Mouse (Mus musculus): ENCODE results near the gene Slc25a51. TPM values are rescaled to one million over a fixed set of nuclear protein-coding genes. Genes with fewer than 3 reads are reported as not detected.
"Not testable (repeated sequence)": the region's sequence is repeated elsewhere in the genome, so short reads cannot be mapped to it uniquely, and the experiment has no call there.

Gene Slc25a51
- polyA plus RNA-seq, 1 experiment from 2014 or later = 80.1 TPM

GRCm38 (mm10) chr4:45399421-45400210, 8.9 kb downstream of the Slc25a51 start:
- ATAC-seq (ENCODE audit: insufficient number of reproducible peaks, insufficient read depth, low FRiP score, low TSS enrichment, low read depth) = no peak
- H3K4me2 ChIP-seq = no peak overlapping the region
- H3K36me3 ChIP-seq = peaks cover 82% of the 10 kb centered on the region
- H3K9me3 ChIP-seq = no peaks in the 10 kb centered on the region
- no peak overlapping the region for H3K4me3 ChIP-seq (replicated peaks)
- no peaks in the 10 kb centered on the region for H3K4me1 ChIP-seq (replicated peaks)
- whole genome bisulfite sequencing = 94% methylated on average over 45 of the region's 45 CpGs
- H3K9ac ChIP-seq (replicated peaks) = no peak overlapping the region
- no peaks in the 10 kb centered on the region for H3K27me3 ChIP-seq
- no peak overlapping the region for H3K27ac ChIP-seq

- not testable (repeated sequence) for H3K27ac ChIP-seq; H3K27me3 ChIP-seq; H3K4me3 ChIP-seq (replicated peaks); H3K9ac ChIP-seq (replicated peaks); ATAC-seq (ENCODE audit: insufficient number of reproducible peaks, insufficient read depth, low FRiP score, low TSS enrichment, low read depth); H3K9me3 ChIP-seq; H3K4me2 ChIP-seq; H3K4me1 ChIP-seq (replicated peaks)
- peaks cover 69% of the 10 kb centered on the region for H3K36me3 ChIP-seq
- WGBS = 85% methylated on average over 5 of the region's 5 CpGs
Measured at GRCm38 (mm10) chr4:45398315-45398714, 10.3 kb downstream of the Slc25a51 start.

GRCm38 (mm10) chr4:45396211-45396610, 12.4 kb downstream of the Slc25a51 start:
- not testable (repeated sequence) for H3K9me3 ChIP-seq; H3K27me3 ChIP-seq; H3K4me3 ChIP-seq (replicated peaks); H3K4me1 ChIP-seq (replicated peaks); ATAC-seq (ENCODE audit: insufficient number of reproducible peaks, insufficient read depth, low FRiP score, low TSS enrichment, low read depth); H3K4me2 ChIP-seq; H3K27ac ChIP-seq; H3K9ac ChIP-seq (replicated peaks)
- peaks cover 50% of the 10 kb centered on the region for H3K36me3 ChIP-seq
- WGBS = 82% methylated on average over 6 of the region's 6 CpGs

DNA sequence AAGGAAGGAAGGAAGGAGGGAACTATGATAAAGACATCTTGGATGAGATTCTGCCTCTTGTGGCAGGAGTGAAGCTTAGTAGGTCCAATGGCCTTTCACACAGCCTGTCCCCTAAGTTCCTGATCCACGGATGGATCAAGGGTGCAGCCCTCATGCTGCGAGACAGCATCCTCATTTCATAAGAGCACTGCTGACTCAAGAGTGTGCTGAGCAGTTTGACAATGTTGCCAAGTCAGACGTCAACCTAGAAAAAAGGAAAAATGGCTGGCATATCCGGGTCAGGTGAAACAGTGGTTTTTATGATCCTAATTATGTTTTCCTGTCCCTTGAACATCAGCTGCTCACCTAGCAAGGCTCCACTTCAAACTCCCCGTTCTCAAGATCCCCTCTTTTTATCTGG, 14.9 kb downstream of the Slc25a51 start:
- Histone ChIP-seq H3K4me2 (no peak overlapping the region), H3K4me1 (replicated peaks) (no peaks in the 10 kb centered on the region), H3K9me3 (no peaks in the 10 kb centered on the region), H3K27ac (no peak overlapping the region), H3K36me3 (peaks cover 26% of the 10 kb centered on the region), H3K27me3 (no peaks in the 10 kb centered on the region), H3K4me3 (replicated peaks) (no peak overlapping the region), H3K9ac (replicated peaks) (no peak overlapping the region)
- ATAC-seq (ENCODE audit: insufficient number of reproducible peaks, insufficient read depth, low FRiP score, low TSS enrichment, low read depth) = no peak
- 87% methylated on average over 5 of the region's 5 CpGs for WGBS

DNA sequence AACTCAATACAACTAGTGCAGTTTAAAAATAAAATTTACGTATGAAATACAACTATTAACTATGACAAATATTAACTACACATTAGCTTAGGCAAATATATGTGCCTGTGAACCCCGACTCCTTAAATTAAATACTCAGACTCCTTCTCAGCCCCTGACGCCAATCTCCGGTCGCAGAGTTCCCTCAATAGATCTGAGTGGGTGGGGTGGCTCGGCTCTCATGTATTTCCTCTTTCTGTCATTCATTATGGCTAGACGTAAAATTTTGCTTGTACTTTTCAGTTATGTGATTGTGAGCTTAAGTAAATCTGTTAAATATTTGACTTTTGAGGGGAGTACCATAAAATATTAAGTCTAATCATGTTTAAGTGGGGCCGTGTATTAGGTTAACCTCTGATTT, 15.6 kb downstream of the Slc25a51 start:
- Histone ChIP-seq H3K36me3 (peaks cover 19% of the 10 kb centered on the region), H3K9me3 (no peaks in the 10 kb centered on the region), H3K4me2 (no peak overlapping the region), H3K27ac (no peak overlapping the region), H3K4me3 (replicated peaks) (no peak overlapping the region), H3K27me3 (no peaks in the 10 kb centered on the region), H3K9ac (replicated peaks) (no peak overlapping the region), H3K4me1 (replicated peaks) (no peaks in the 10 kb centered on the region)
- WGBS = 83% methylated on average over 8 of the region's 8 CpGs
- ATAC-seq (ENCODE audit: insufficient number of reproducible peaks, insufficient read depth, low FRiP score, low TSS enrichment, low read depth) = no peak

- Histone ChIP-seq H3K4me2 (no peak overlapping the region), H3K9me3 (peaks cover under 1% of the 10 kb centered on the region; the same call in 1 of the 2 replicates), H3K4me1 (replicated peaks) (no peaks in the 10 kb centered on the region), H3K4me3 (replicated peaks) (no peak overlapping the region), H3K36me3 (peaks cover 15% of the 10 kb centered on the region), H3K27me3 (no peaks in the 10 kb centered on the region), H3K9ac (replicated peaks) (no peak overlapping the region), H3K27ac (no peak overlapping the region)
- no peak for ATAC-seq (ENCODE audit: insufficient number of reproducible peaks, insufficient read depth, low FRiP score, low TSS enrichment, low read depth)
- WGBS = 75% methylated on average over 11 of the region's 11 CpGs
Measured at GRCm38 (mm10) chr4:45392572-45392971, 16.0 kb downstream of the Slc25a51 start.

DNA sequence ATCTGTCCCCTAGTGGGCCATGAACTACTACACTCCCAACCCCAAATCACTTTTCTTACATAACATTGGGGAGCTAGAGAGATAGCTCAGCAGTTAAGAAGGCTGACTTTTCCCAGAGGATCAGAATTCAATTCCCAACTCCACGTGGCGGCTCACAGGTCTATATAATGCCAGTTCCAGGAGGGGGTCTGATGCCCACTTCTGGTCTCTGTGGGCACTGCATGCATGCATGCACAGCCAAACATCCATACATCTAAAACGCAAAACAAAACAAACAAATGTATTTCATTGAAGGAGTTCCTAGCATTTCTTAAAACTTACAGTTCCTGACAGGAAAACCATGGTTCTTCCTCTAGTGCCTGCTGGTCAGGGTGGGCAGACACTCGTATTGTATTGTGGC, 16.5 kb downstream of the Slc25a51 start:
- no peak overlapping the region for H3K27ac ChIP-seq
- H3K9me3 ChIP-seq = peaks cover 5% of the 10 kb centered on the region; the same call in 1 of the 2 replicates
- WGBS = 70% methylated on average over 4 of the region's 4 CpGs
- H3K4me3 ChIP-seq (replicated peaks) = no peak overlapping the region
- no peak for ATAC-seq (ENCODE audit: insufficient number of reproducible peaks, insufficient read depth, low FRiP score, low TSS enrichment, low read depth)
- H3K27me3 ChIP-seq = no peaks in the 10 kb centered on the region
- H3K9ac ChIP-seq (replicated peaks) = no peak overlapping the region
- H3K36me3 ChIP-seq = peaks cover 10% of the 10 kb centered on the region
- no peaks in the 10 kb centered on the region for H3K4me1 ChIP-seq (replicated peaks)
- H3K4me2 ChIP-seq = no peak overlapping the region

DNA sequence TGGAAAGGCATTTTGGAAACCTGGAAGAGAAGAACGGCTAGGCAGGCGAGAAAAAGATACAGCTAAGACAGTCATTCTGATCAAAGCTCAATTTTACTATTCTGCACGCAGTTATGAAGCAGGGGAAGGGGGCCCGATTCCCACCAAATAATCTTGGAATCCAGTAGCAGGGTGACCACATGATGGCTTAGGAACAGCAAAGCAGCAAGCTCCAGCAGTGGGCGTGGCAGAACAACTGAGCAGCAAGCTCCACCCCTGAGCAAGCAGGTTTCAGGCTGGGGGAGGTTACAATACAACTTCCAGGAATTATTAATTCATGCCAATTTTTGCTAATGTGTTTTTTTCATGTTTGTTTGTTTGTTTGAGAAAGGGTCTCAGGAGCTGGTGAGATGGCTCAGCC, 21.3 kb downstream of the Slc25a51 start:
- H3K27me3 ChIP-seq; H3K4me3 ChIP-seq (replicated peaks); H3K4me2 ChIP-seq; H3K9me3 ChIP-seq; H3K9ac ChIP-seq (replicated peaks); ATAC-seq (ENCODE audit: insufficient number of reproducible peaks, insufficient read depth, low FRiP score, low TSS enrichment, low read depth); H3K27ac ChIP-seq; H3K36me3 ChIP-seq; H3K4me1 ChIP-seq (replicated peaks): not testable (repeated sequence)
- 92% methylated on average over 5 of the region's 5 CpGs for WGBS

GRCm38 (mm10) chr4:45382133-45382532, 26.4 kb downstream of the Slc25a51 start:
- H3K36me3 ChIP-seq; H3K27ac ChIP-seq; H3K4me1 ChIP-seq (replicated peaks); H3K4me2 ChIP-seq; H3K27me3 ChIP-seq; H3K4me3 ChIP-seq (replicated peaks); H3K9ac ChIP-seq (replicated peaks); H3K9me3 ChIP-seq; ATAC-seq (ENCODE audit: insufficient number of reproducible peaks, insufficient read depth, low FRiP score, low TSS enrichment, low read depth): not testable (repeated sequence)
- WGBS = 78% methylated on average over 2 of the region's 2 CpGs

GRCm38 (mm10) chr4:45380903-45381580, 27.5 kb downstream of the Slc25a51 start:
- ATAC-seq (ENCODE audit: insufficient number of reproducible peaks, insufficient read depth, low FRiP score, low TSS enrichment, low read depth); H3K4me3 ChIP-seq (replicated peaks): not testable (repeated sequence)
- 90% methylated on average over 10 of the region's 10 CpGs for WGBS

GRCm38 (mm10) chr4:45376573-45376972, 32.0 kb downstream of the Slc25a51 start:
- Histone ChIP-seq H3K27ac (no peak overlapping the region), H3K9me3 (no peaks in the 10 kb centered on the region), H3K4me3 (replicated peaks) (no peak overlapping the region), H3K4me2 (no peak overlapping the region), H3K9ac (replicated peaks) (no peak overlapping the region), H3K36me3 (peaks cover 61% of the 10 kb centered on the region), H3K27me3 (no peaks in the 10 kb centered on the region), H3K4me1 (replicated peaks) (no peaks in the 10 kb centered on the region)
- no peak for ATAC-seq (ENCODE audit: insufficient number of reproducible peaks, insufficient read depth, low FRiP score, low TSS enrichment, low read depth)
- WGBS = 85% methylated on average over 4 of the region's 4 CpGs

More at GRCm38 (mm10) chr4:45380903-45381580, 27.5 kb downstream of the Slc25a51 start:
- not testable (repeated sequence) for H3K9me3 ChIP-seq; H3K27ac ChIP-seq; H3K4me1 ChIP-seq (replicated peaks); H3K9ac ChIP-seq (replicated peaks); H3K27me3 ChIP-seq; H3K4me2 ChIP-seq
- H3K36me3 ChIP-seq = peaks cover 19% of the 10 kb centered on the region
